Mouse (Mus musculus): ENCODE data around the gene AC134908.4. TPM values are rescaled to one million over a fixed set of nuclear protein-coding genes. Genes with fewer than 3 reads are reported as not detected.

AC134908.4 gene
- polyA plus RNA-seq, 1 experiment = 0.64 TPM

DNA sequence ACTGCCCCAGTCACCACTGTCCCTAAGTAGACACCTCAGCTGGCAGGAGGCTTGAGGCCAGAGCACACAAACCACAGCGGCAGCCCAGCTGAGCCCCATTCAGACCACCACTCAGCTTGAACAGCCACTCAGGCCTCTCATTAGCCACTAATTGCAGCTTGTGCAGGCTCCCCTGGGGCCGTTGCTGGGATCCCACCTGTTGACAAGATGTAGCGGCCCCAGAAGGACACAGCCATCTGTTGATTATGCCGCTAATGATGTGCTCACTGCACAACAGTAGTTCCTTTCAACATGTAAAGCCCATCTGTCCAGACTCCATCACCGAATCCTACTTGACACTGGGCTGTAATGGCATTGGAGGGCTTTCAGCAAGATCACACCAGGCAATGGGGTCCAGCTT is 29.6 kb downstream of the AC134908.4 start:
- no peak for DNase-seq
- H3K4me1 ChIP-seq (ENCODE audit: control insufficient read depth, insufficient read depth, low read length) = no peaks in the 10 kb centered on the region
- no peak overlapping the region for H3K27ac ChIP-seq (ENCODE audit: insufficient read depth, low read depth, low read length)
- H3K27me3 ChIP-seq (replicated peaks; ENCODE audit: control insufficient read depth, insufficient read depth, low read length) = no peaks in the 10 kb centered on the region
- H3K36me3 ChIP-seq (ENCODE audit: control insufficient read depth, insufficient read depth, low read length) = no peaks in the 10 kb centered on the region
- 62% methylated on average over 5 of the region's 5 CpGs for WGBS
- no peak overlapping the region for H3K4me3 ChIP-seq (ENCODE audit: insufficient read depth, low read depth, low read length)
- no peak for TF ChIP-seq POLR2A (IDR thresholded peaks at IDR 0.05; ENCODE audit: low read depth, low read length)
- no peak for TF ChIP-seq CTCF (conservative IDR thresholded peaks at IDR 0.05; ENCODE audit: insufficient read depth, insufficient read length, low read depth, low read length)

DNA sequence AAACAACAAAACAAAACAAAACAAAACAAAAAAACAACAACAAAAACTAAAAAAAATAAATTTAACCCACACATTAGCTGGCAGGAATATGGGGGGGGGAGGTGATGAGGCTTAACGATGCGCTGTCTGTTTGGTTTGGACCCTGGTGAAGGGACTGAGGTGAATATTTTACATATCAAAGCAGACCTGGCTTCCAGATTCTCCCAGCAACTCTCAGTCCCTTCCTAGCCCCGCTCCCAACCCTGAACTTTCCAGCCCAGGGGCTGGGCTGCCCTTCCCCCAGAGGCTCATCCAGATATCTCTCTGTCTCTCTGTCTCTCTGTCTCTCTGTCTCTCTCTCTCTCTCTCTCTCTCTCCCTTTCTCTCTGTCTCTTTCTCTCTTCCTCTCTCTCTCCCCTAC is 32.9 kb downstream of the AC134908.4 start:
- H3K27ac ChIP-seq (ENCODE audit: insufficient read depth, low read depth, low read length) = no peak overlapping the region

DNA sequence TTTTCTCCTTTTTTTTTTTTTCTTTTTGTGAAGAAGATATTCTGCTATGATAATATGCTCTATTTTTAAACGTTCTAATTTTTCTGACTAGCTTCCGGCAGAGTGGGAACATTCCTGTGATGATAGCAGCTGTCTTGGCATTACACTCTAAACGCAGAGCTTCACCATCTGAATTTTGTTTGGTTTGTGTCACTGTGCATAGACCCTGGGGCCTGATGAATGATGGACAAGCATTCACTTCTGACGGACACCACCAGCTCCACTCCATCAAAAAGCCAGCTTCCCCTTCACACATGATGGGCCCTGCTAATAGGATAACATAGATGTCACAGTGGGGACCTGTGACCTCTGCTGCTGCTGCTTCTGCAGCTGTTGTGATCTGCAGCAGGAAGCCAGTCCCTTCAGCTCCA is 33.9 kb downstream of the AC134908.4 start:
- H3K27me3 ChIP-seq (replicated peaks; ENCODE audit: control insufficient read depth, insufficient read depth, low read length) = no peaks in the 10 kb centered on the region
- no peak for TF ChIP-seq POLR2A (IDR thresholded peaks at IDR 0.05; ENCODE audit: low read depth, low read length)
- no peak for TF ChIP-seq CTCF (conservative IDR thresholded peaks at IDR 0.05; ENCODE audit: insufficient read depth, insufficient read length, low read depth, low read length)
- no peaks in the 10 kb centered on the region for H3K36me3 ChIP-seq (ENCODE audit: control insufficient read depth, insufficient read depth, low read length)
- H3K27ac ChIP-seq (ENCODE audit: insufficient read depth, low read depth, low read length) = no peak overlapping the region
- no peaks in the 10 kb centered on the region for H3K4me1 ChIP-seq (ENCODE audit: control insufficient read depth, insufficient read depth, low read length)
- no peak for DNase-seq
- H3K4me3 ChIP-seq (ENCODE audit: insufficient read depth, low read depth, low read length) = no peak overlapping the region
- WGBS = 56% methylated on average over 4 of the region's 4 CpGs

More for the DNA sequence above, 32.9 kb downstream of the AC134908.4 start:
- TF ChIP-seq CTCF (conservative IDR thresholded peaks at IDR 0.05; ENCODE audit: insufficient read depth, insufficient read length, low read depth, low read length) (no peak), POLR2A (IDR thresholded peaks at IDR 0.05; ENCODE audit: low read depth, low read length) (no peak)
- Histone ChIP-seq H3K36me3 (ENCODE audit: control insufficient read depth, insufficient read depth, low read length) (no peaks in the 10 kb centered on the region), H3K4me3 (ENCODE audit: insufficient read depth, low read depth, low read length) (no peak overlapping the region), H3K4me1 (ENCODE audit: control insufficient read depth, insufficient read depth, low read length) (no peaks in the 10 kb centered on the region), H3K27me3 (replicated peaks; ENCODE audit: control insufficient read depth, insufficient read depth, low read length) (no peaks in the 10 kb centered on the region)
- 43% methylated on average over 3 of the region's 3 CpGs for WGBS
- no peak for DNase-seq

DNA sequence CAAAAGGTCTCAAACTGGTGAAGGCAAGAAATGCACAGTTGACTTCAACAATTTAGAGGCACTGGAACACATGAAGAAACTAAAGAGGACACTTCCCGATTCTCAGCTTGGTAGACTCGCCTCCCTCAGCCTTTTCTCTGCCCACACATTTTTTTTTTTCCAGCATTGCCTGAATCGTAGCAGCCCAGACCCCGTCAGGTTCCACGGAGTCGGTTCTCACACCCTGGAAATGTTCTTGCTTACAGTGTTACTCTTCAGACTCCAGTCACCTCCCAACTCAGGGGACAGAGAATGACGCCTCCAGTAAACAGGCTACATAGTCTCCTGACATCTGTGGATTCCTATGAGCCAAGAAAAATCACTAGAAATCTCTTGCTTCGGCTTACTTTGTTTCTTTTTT is 35.3 kb downstream of the AC134908.4 start:
- no peak overlapping the region for H3K27ac ChIP-seq (ENCODE audit: insufficient read depth, low read depth, low read length)
- H3K36me3 ChIP-seq (ENCODE audit: control insufficient read depth, insufficient read depth, low read length) = no peaks in the 10 kb centered on the region
- no peak overlapping the region for H3K4me3 ChIP-seq (ENCODE audit: insufficient read depth, low read depth, low read length)
- TF ChIP-seq POLR2A (IDR thresholded peaks at IDR 0.05; ENCODE audit: low read depth, low read length) (no peak), CTCF (conservative IDR thresholded peaks at IDR 0.05; ENCODE audit: insufficient read depth, insufficient read length, low read depth, low read length) (no peak)
- H3K27me3 ChIP-seq (replicated peaks; ENCODE audit: control insufficient read depth, insufficient read depth, low read length) = no peaks in the 10 kb centered on the region
- no peaks in the 10 kb centered on the region for H3K4me1 ChIP-seq (ENCODE audit: control insufficient read depth, insufficient read depth, low read length)
- no peak for DNase-seq
- WGBS = 68% methylated on average over 8 of the region's 8 CpGs

DNA sequence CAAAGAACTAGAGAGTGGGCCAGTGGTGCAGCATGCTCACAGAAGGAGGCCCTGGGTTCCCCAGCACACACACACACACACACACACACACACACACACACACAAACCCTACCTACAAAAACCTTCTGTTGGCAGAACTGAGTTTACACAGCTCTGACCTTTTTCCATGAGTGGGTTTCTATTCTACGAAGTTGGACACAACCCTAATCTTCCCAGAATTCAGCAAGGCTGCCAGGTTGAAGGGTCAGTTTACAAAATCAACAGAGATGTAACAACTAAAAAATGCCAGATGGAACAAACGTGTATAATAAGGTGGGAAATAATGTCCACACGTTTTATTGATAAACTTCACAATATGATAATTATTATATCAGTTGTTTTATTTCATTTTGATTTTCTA is 37.8 kb downstream of the AC134908.4 start:
- TF ChIP-seq CTCF (conservative IDR thresholded peaks at IDR 0.05; ENCODE audit: insufficient read depth, insufficient read length, low read depth, low read length) (no peak), POLR2A (IDR thresholded peaks at IDR 0.05; ENCODE audit: low read depth, low read length) (no peak)
- Histone ChIP-seq H3K4me3 (ENCODE audit: insufficient read depth, low read depth, low read length) (no peak overlapping the region), H3K4me1 (ENCODE audit: control insufficient read depth, insufficient read depth, low read length) (no peaks in the 10 kb centered on the region), H3K36me3 (ENCODE audit: control insufficient read depth, insufficient read depth, low read length) (no peaks in the 10 kb centered on the region), H3K27ac (ENCODE audit: insufficient read depth, low read depth, low read length) (no peak overlapping the region), H3K27me3 (replicated peaks; ENCODE audit: control insufficient read depth, insufficient read depth, low read length) (no peaks in the 10 kb centered on the region)
- DNase-seq = no peak
- 45% methylated on average over 3 of the region's 3 CpGs for WGBS

DNA sequence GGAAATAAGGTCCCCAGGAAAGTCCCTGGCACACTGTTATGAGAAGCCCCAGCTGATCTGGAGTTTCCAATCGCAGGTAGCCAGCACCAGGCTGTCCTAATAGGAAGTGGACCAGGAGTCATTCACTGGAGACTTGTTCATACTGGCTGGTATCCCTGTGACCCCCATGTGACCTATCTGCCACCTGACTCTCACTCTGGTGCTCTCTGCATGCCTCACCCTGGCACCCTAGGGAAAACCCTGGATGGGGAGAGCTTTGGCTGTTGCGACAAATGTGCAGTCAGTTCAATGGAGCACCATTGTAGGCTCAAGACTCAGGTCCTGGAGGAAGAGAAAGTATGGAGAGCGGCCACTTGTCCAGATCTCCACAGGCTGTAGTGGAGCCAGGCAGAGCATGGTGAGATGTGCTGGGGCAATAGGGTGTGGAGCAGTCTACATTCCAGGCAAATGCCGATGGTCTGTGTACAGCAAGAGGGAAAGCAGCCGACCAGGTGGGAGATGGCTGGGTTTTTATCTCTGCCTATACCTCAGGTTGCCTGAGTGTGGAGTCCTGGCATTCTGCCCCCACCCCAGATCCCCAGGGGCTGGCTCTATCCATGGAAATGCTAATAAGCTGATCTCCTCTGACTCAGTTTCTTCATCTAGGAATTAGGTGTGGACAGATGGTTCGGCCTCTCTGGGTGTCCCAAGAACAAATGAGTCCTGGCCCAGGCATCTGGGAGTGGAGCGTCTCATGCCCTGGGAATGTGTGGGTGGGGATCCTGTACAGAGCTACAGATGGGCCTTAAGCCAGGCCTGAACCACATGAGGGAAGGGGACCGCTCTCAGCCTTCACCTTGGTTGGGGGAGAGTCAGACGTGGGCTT is 38.8 kb downstream of the AC134908.4 start:
- Histone ChIP-seq H3K4me1 (ENCODE audit: control insufficient read depth, insufficient read depth, low read length) (no peaks in the 10 kb centered on the region), H3K4me3 (ENCODE audit: insufficient read depth, low read depth, low read length) (no peak overlapping the region), H3K27ac (ENCODE audit: insufficient read depth, low read depth, low read length) (no peak overlapping the region), H3K36me3 (ENCODE audit: control insufficient read depth, insufficient read depth, low read length) (no peaks in the 10 kb centered on the region), H3K27me3 (replicated peaks; ENCODE audit: control insufficient read depth, insufficient read depth, low read length) (no peaks in the 10 kb centered on the region)
- WGBS = 68% methylated on average over 9 of the region's 9 CpGs
- TF ChIP-seq POLR2A (IDR thresholded peaks at IDR 0.05; ENCODE audit: low read depth, low read length) = no peak
- no peak for TF ChIP-seq CTCF (conservative IDR thresholded peaks at IDR 0.05; ENCODE audit: insufficient read depth, insufficient read length, low read depth, low read length)
- no peak for DNase-seq

DNA sequence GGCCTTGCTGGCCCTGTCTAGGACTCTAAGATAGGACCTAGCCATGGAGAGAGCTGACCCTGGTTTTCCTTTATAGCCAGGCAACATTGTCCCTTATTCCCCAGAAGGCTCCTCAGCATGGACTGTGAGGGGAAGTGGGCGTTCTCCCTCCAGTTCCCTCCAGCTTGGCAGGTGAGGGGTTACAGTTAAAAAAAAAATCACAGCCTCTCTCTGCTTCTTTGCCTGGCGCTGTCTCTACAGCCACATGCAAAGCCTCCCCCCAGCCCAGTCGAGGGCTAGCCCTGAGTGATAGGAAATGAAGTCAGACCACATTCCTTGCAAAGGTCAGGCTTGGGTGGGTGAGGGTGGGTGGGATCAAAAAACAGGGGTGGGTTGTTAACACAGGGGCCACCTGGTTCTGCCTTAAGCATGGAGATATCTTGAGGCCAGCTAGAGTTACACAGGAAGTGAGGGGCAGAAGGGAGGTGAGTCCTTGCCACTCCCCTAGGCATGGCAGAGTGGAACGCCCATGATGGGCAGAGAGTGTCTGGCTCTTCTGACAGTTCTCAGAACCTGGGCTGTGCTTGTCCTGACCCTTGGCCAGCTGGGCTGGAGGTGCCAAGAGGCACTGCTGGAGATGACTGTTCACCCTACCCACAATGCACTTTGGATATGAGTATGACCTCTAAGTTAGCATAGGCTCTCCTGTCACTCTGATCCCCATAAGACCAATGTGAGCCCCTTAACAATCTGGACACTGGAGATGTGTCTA is 39.7 kb downstream of the AC134908.4 start:
- Histone ChIP-seq H3K27ac (ENCODE audit: insufficient read depth, low read depth, low read length) (no peak overlapping the region), H3K4me1 (ENCODE audit: control insufficient read depth, insufficient read depth, low read length) (no peaks in the 10 kb centered on the region), H3K27me3 (replicated peaks; ENCODE audit: control insufficient read depth, insufficient read depth, low read length) (no peaks in the 10 kb centered on the region), H3K36me3 (ENCODE audit: control insufficient read depth, insufficient read depth, low read length) (no peaks in the 10 kb centered on the region), H3K4me3 (ENCODE audit: insufficient read depth, low read depth, low read length) (no peak overlapping the region)
- DNase-seq = peak; percentile 30
- 21% methylated on average over 4 of the region's 4 CpGs for WGBS
- TF ChIP-seq POLR2A (IDR thresholded peaks at IDR 0.05; ENCODE audit: low read depth, low read length) = no peak

All from kidney, adult 2 months (tissue).